Mouse (Mus musculus): ENCODE results near the gene Adcy7.

Adcy7 gene

DNA sequence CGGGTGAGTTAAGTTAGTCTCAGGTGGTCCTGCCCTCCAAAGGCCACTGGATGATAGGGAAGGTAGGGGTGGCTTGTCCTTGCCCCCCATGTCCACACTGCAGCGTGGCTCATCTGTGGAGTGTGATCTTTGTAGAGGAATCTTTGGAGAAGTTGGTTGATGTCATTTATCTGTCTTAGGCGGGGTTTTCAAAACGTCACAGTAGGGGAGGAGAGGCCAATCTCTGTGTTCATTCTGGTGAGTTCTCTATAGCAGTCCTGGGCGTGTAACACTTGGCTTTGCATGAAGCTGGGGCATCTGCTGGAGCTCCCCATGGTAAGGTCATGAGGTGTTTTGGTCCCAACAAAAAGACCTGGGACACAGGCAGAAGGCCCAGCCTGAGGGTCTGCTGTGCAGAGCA is 1.9 kb downstream of the Adcy7 start:
- no peak for DNase-seq (ENCODE audit: low spot score)

DNA sequence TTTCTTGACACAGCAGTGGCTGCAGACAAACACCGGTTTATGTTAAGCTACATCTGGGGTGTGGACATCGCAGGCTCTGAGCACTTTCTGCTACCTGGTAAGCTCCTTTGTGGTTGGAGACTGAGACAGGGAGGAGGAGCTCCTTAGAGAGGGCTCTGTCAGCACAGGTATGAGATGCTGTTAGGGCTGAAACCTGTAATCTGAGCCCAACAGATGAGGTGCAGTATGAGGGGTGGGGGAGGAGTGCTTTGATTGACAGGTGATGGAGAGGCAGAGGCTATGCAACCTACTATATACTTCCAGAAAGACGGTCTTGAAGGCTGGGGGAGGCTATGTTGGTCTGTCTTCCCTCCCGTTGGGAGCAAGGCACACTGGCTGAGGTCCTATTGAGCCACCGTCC is 7.0 kb downstream of the Adcy7 start:
- no peak for DNase-seq (ENCODE audit: low spot score)

DNA sequence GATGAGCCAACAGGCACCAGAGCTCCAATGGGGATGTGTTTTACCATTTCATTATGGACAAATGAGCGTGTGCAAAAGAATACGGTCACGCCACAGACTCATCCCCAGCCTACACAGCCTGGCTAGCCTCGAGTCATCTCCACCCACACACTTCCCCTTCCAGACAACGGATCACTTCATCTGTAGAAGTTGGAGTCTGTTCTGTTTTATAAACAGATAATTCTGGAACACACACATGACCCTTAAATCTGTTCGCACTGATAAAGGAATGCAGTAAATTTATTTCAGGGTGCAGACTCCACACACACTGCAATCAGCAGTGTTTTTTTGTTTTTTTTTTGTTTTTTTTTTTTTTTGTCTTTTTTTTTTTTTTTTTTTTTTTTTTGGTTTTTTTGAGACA is 7.5 kb downstream of the Adcy7 start:
- DNase-seq (ENCODE audit: low spot score): no peak

DNA sequence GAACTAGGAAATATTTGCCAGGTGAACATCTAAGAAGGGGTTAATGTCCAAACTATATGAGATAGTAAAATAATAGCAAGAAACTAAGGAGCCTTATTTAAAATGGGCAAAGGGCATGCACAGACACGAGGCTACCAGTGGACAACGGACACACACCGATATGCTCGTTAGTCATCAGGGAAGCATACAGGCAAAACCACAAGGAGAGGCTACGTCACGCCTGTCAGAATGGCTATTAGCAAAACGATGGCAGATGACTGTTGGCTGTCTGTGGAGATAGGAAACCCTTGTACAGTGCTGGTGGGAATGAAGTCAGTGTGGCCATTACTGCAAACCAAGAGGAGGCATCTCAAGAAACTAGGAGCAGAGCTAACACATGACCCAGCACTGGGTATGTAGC is 8.7 kb downstream of the Adcy7 start:
- no peak for DNase-seq (ENCODE audit: low spot score)

DNA sequence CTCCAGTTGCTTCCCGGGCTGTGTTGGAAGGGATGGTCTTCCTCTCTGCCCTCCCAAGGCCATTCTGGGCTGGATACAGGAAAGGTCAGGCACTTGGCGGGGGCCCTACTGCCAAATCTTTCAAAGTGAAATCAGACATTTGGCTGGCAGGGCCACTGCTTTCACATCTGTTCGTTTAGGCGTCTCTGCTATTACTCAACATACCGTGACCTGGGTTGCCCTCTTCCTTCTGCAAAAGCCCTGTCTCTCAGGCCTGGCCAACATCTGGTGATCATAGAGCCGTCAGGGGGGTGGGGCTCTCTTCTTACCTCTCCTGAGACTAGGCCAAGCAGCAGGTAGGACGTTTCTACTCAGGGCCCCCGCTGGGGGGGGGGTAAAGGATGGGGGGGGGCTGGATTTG is 10.5 kb downstream of the Adcy7 start:
- DNase-seq (ENCODE audit: low spot score): no peak

DNA sequence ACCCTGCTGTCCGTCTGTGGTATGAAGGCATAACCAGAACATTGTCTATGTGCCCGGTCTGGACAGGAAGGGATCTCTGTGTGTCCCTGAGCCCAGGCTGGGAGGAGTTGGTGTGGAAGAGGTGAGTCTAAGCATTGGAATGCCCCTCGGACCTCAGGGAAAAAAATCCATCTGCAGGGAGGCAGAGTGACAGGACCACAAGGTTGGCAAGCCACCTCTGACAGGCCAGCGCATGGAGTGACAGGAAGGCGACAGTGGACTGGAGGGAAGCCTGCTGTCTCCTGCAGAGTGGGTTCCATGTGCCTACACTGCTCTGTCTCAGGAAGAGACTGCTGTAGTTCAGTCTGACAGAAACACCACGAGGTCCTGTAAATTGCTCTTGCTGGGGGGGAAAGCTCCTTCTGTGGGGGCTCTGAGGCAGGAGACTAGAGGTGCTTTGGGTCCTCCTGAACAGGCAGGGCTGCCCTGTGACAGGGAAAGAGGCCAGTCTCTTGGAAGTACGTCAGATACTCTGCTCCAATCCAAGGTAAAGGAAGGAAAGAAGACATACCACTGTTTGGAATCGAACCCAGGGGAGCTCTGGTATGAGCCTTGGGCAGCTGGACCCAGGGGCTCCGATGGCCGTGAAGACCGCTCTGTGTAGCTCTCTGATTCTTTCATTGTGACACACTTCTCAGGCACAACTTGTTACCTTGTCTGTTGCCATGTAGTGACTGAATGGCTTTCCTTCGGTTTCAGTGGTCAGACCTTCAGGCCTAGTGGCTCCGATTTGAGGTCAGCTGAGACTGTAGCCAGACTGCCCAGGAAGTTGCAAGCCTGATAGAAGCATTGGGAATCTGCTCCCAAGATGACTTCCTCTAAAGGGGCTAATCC is 11.3 kb downstream of the Adcy7 start:
- DNase-seq (ENCODE audit: low spot score): no peak

DNA sequence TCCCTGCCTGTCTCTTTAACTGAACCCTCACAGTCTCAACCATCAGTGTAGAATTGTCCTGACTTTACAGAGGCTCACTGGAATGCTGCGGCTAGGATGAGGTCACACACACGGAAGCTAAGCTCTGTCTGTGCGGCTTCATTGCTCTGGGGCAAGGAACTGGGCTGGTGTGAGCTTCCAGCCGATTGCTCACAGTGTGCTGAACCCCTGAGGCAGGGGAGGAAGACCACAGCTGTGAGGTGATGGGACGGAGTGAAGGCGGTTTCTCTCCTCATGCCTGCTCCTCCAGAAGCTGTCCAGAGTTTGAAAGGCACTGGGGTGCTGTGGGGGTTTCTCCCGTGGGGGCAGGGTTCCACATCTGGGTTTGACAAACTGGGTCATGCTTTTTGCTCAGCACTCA is 12.5 kb downstream of the Adcy7 start:
- DNase-seq (ENCODE audit: low spot score): no peak

DNA sequence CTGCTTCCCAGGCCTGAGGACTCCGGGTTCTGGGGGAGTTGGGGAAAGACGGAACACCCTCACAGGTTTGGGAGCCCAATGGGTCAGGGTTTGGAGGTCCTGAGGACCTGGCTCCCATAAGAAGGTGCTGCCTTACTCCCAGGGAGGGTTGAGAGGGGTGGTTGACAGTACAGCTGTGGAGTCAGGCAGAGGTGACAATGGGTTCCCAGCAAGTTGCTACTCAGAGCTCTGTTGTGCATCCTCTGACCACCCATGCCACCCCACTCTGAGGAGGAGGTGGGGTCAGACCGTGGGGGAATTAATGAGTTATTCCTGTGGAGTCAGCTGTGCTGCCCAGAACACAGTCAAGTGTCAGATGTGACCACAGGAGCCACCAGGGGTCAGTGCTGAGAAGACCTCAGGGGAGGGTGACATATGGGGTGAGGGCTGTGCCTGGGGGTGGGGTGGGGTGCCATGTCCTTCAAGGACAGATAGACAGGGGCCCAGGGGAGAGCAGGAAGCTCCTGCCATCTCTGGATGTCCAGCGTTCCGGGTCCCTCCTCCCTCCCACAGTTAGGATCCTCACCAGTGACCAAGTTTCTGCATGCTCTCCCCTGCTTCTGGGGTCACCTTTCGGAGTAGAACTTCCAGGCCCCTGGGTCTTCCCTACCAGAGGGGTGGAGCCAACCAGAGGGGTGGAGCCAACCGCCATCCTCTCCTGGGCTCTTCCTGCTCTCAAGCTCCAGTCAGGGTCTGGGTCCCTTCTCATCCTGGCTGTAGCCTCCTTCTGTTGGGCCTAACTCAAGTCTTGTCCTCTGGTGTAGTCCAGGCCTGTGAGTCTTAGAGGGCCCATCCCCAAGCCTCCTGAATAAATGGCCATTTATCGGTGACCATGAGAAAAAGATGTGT is 13.5 kb downstream of the Adcy7 start:
- DNase-seq (ENCODE audit: low spot score): no peak

DNA sequence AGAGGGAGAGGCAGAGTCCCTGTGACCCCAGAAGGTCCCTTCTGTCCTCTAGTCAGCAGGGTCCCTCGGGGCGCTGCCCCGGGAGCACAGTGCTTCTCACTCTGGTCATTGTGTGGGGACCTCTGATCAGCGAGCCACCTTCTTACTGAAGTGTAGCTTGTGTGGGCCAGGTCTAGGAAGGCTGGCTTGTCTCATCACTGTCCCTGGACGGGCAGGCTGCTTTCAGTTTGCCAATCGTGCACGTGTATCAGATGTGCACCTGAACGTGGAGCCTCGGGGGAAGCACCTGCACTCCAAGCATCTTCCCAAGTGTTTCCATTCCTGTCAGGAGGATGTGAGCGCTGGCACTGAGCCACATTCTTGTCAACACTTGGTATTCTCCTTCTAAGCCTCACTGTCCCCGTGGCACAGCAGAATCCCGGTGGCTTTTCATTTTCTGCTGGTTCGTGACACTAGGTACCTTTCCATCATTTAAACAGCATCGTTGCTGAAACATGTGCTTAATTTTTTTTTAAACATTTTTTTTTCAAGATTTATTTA is 14.3 kb downstream of the Adcy7 start:
- no peak for DNase-seq (ENCODE audit: low spot score)

DNA sequence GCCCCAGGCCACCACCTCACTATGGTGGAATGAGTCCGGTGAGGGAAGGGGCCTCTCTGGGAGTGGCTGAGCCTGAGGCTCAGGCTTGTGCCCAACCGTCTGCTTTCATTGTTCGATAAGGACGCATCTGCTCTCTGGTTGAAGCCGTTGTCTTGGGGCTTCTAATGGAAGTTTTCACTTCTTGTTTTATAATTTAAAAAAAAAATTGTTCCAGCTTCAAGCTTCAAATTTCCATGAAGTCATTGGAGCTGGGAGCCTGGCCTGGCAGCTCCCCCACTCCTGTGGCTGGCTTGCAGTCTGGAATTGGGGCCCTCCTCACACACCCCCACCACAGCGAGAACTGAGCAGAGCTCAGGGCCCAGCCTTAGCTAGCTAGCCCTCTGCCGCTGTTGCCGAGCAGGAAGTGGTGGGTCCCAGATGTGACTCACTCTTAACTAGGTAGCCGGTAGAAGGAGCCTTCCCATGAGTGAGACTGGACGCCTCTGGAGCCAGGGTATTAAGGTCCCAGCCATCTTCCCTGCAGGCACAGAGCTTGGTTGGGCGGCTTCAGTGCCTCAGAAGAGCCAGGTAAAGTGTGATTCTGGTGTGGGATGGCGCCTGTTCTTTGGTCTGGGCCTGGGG is 16.5 kb downstream of the Adcy7 start:
- no peak for DNase-seq (ENCODE audit: low spot score)

DNA sequence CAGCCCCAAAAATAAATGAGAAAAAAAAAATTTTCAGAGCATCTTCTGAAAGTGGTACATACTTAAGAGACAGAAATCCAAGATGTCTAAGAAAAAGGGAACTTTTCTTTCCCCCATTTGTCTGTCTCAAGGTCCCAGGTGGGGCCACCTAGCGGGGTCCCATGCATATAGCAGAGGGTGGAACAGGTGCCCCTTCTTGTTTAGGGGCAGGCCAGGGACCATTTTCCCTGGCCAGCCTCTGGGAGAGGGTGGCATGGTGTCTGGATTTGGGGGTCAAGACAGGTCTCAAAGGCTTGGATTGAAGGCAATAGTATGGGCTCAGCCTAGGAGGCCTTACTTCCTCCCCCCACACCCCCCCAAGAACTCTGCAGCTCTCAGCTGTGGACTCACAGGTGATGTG is 17.7 kb downstream of the Adcy7 start:
- DNase-seq (ENCODE audit: low spot score): no peak

DNA sequence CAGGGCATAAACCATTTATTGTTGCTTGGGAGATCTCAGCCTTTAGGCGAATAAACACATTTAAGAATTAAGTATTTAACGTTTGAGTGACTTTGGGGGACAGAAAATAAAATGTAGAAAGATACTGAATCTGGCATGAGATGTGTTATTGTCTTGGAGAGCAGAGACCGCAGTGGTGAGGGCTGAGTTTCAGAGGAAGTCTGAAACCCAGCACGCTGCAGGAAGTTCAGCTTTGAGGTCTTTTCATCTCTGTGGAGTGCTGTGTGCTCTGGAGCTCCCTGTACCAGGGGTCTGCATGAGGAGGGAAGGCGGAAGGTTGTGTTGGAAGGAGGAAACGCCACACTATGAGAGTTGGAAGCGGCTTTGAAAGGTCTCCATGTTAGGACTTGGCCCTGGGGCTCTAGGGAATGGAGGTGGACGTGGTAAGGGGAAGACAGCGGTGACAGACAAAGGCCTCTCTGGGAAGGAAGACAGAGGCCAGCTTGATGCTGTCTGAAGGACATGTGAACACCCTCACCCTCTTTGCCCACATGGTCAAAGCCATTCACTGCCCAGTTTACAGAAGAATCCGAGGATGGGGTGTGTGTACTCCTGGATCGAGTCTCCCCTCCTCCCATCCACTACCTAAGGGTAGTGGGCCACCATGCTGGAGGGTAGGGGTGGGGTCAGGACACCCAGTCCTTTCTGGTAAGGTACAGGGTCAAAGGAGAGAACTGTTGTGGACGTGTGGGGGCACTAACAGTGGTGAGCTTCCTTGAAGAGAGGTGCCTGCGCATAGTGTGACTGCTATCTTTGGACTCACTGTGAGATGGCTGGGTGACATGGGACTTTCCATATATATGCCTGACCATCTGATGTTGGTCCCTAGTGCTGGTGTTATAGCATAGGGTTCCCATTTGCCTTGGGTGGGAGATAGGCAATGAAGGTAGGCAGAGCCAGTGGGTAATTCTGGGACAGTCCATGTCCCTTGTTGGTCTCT is 18.4 kb downstream of the Adcy7 start:
- no peak for DNase-seq (ENCODE audit: low spot score)

DNA sequence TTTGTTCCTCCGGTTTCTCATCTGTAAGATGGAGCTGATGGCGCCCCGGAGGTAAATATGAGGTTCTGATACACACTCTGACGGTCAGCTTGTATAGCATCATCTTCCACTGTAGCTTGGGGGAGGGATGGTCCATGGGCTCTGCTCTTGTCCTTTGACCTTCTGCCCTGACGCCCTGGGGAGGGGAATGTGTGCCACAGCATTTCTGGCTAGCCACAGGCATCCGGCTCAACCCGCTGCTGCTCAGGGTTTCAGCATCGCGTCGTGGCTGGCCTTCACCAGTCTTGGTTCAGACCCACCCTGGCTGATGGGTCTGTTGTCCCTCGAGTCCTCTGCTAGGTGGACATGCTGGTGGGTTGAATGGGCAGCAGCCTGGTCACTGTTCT is 19.1 kb downstream of the Adcy7 start:
- DNase-seq (ENCODE audit: low spot score): no peak

DNA sequence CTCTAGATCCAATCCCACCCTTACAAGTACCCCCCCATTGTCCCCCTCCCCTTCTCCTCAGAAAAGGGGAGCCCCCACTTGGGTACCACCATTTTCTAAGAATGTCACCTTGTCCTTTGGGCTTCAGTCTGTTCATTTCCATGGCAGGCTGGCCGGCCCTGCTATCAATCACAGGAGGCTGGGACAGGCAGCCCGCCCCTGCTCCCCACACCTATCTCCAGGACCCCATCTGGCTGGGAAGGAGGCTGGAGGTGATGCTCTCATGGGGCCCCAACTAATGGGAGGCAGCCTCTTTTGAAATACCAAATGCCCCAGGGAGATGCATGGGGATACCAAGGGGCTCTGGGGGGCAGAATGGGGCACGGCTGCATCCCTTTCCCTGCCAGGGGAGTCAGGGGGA is 20.7 kb downstream of the Adcy7 start:
- no peak for DNase-seq (ENCODE audit: low spot score)

DNA sequence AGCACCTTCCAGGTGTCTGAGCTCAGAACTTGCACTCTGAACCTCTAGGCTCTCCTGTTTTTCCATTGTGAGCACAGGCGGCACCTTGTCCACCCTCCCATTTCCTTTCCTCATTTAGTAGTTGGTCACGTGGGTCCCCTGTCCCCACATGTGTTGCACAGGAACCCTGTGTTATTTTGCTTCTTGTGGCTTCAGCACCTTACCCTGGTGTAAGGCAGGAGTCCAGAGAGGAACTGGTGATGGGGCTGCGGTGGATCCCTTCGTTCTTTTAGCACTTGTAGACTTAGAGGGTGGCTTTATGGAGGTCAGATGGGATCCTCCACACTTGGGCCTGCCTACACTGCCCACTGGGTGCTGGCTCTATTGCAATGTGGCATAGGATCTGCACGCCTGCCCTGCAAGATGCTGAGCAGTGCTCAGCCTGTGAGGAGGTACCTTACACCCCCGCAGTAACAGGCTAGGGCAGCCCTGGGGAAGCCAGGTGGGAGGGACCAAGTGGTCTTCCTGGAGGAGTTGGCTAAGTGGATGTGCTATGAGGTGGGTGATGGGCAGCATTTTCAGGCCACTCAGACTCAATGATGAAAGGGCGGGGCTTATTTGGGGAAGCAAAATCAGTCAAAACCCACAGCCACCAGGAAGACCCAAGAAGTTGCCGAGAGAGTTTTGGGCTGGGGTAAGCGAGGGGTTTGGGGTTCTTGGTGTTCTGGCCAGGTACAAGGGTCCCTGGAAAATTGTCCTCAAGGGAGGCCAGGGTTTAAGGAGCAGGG is 21.6 kb downstream of the Adcy7 start:
- no peak for DNase-seq (ENCODE audit: low spot score)

DNA sequence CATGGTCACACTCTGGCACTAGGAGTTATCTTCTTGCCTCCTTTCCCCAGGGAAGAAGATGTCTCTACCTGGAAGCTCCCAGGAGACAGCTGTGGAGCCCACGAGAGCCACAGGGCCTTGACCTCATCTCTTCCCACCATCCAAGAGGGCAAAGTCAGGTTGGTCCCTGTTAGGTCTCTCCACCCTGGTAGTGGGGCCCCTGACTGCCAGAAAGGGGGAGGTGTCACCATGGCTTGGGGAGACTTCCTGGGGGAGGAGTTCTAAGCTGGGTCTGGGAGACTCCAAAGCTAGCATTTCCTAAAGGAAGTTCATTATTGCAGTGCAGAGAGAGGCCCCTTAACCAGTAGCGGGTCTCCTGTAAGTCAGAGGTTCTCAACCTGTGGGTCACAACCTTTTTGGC is 22.8 kb downstream of the Adcy7 start:
- no peak for DNase-seq (ENCODE audit: low spot score)

DNA sequence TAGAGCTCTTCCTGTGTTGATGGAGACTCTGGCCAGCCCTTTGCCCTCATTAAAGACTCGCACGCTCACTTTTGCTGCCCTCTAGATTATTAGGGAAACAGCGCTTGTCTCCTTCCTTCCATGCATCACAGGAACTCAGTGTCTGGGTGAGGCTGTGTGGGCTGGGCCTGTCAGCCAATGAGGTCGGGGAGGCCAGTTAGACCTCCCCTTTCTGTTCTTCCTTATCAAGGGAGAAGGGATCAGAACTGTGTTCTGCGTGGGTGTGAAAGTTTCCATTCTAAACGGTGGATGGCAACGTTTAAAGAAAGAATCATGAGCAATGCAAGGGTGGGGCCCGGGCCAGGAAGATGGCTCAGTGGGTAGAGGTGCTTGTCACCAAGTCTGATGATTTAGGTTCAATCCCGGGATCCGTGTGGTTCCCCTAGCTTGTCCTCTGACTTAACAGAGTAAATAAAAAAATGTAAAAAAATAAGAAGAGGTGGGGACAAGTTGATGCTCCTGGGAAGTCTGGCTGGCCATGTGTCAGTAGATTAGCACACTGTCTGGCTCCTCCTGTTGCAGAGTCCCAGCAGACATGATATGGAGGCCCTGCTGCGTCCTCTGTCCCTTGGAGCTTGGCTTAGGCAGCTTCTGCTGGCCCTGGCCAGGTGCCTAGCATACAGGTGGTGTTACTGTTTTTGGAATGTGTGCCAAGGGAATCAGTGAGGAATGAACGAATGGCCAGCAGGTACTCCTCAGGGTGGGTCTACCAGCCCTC is 26.0 kb downstream of the Adcy7 start:
- no peak for DNase-seq (ENCODE audit: low spot score)

DNA sequence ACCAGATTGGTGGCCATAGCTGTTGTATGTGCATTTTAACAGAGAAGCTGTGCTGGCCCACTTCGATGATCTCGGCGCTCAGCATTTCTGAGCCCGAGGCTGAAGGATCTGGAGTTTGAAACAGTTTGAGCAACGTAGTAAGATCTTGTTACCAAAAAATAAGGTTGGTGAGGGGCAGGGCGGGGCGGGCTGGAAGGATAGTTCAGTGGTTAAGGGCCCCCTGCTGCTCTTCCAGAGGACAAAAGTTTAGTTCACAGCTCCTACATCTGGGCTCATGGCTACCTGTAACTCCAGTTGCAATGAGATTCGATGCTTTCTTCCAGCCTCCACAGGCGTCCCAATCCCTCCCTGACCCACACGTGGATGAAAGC is 26.5 kb downstream of the Adcy7 start:
- DNase-seq (ENCODE audit: low spot score): no peak

DNA sequence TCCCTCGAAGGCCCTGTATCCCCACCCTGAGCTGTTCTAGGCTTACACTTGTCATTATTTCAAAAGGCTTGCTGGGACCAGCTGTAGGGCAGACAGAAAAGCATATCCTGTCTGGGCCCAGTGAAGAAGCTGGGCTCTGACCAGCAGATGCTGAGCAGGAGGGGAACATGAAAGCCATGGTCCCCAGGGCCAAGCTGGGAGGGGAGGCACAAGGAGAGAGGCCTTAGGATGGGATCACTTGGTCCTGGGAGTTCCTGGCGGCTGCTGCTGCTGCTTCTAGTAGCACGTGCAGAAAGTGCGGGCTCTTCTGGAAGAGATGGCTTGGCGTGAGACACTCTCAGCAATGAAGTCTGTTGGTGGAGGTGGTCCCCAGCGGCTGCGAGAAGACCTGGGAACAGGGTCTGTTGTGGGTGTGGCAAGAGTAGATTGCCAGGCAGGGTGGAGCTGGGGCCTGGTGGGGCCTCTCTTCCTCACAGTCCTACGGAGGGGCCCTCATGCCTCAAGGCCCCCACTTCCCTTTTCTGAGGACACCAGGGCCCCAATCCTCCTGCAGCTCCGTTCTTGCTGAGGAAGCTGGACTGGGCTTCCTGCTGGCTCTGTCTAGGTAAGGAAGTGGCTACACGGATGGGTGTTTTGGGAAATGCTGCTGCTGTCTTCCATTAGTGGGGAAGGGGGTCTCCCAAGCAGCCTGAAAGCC is 27.9 kb downstream of the Adcy7 start:
- DNase-seq (ENCODE audit: low spot score): no peak

Measured in urinary bladder, postnatal 10 days (tissue).